Mouse (Mus musculus): ENCODE results near the gene Mpdz.

GRCm38 (mm10) chr4:81322232-81322631 is 120.4 kb downstream of the Mpdz start:
- TF ChIP-seq CTCF (IDR thresholded peaks at IDR 0.05; ENCODE audit: low read depth, low read length): no peak
- TF ChIP-seq POLR2A (IDR thresholded peaks at IDR 0.05; ENCODE audit: borderline replicate concordance, low read depth, low read length): no peak
